Mouse (Mus musculus) heart, adult 18-20 months (tissue): ENCODE measurements around the gene Crlf2. TPM values are rescaled to one million over a fixed set of nuclear protein-coding genes. Genes with fewer than 3 reads are reported as not detected.
A peak's percentile ranks its signal among the peaks of the same experiment; 100 is the strongest.

Experiments
- DNase-seq, 2 experiments: peaks; one replicate each; pipeline ENCODE4 v3.0.0; 2021 to 2022; ENCODE audit warnings: mixed read lengths in 1 of 2
- long read RNA-seq, 2 experiments: library from polyadenylated mRNA; stranded (forward); transcript quantifications; one replicate each; pipeline ENCODE4 v2.0.0; 2021
- total RNA-seq, 2 experiments: library from RNA; stranded (reverse); gene quantifications; 2 replicates each; pipeline ENCODE4 v1.2.3; 2021

Gene Crlf2
- total RNA-seq, result 1 to 10 TPM; 6.4 to 8.5 TPM
- long read RNA-seq, experiment 1, transcript Crlf2-201 (8 exons, 1,323 nt), result major isoform, 7 of 11 reads
- long read RNA-seq, experiment 1, partial matches to known transcripts, result 2 of 11 reads
- long read RNA-seq, experiment 1, other reads (novel, unspliced or antisense), result 0 of 11 reads
- long read RNA-seq, experiment 2, partial matches to known transcripts, result 1 of 5 reads
- long read RNA-seq, experiment 2, other reads (novel, unspliced or antisense), result 1 of 5 reads

DNA sequence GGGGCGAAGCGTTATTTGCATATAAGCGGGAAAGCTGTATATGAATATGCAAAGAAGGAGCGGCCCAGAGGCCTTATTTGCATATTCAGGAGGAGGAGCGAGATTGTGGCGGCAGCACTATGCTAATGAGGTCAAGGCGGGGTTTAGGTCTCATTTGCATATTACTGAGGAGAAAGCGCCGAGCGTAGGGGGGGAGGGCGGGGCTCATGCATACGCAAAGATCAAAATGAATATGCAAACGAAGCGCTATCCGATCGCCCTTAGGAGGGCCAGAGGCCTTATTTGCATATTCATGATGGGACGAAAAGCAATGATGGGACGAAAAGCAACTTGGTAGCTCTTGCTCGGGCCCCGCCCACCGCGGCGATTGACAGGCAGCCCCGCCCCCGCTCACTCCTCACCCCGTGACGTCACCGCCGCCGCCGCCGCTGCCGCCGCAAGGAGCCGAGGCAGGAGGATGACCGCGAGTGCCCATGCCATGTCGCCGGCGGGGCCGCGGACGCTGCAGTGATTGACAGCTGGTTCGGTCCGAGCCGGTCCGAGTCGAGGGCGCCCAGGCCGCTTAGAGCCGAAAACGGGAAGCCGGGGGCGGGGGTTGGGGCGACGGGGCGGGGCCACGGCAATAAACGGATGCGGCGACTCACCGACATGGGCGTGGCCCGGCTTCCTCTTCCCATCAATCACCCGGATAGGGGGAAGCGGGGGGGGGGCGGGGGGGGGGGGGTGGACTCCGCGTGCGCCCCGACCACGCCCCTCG lies at the start of gene Crlf2:
Gene Crlf2 (minus strand): TSS at position 590 of the 757 bp plus-strand sequence.
- peak; percentile 84 to 90 for DNase-seq

DNA sequence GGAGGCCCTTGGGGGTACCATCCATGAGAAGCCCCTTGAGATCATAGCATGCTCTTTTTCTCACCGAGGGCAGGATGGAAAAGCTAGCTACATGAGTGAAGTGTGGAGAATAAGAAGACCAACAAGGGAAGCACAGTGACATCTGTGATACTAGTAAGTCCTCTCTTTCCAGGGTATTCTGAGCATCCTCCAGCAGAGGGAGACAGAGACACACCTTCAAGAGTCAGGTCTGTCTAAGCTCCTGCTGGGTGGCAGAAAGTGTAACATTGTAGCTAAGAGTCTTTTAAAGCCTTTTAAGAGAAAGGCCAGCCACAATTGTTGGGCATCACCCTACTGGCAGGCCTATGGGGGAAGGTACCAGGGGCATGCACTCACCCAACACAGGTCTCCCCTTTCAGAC lies 43.8 kb upstream of the Crlf2 start:
- DNase-seq, result no peak

DNA sequence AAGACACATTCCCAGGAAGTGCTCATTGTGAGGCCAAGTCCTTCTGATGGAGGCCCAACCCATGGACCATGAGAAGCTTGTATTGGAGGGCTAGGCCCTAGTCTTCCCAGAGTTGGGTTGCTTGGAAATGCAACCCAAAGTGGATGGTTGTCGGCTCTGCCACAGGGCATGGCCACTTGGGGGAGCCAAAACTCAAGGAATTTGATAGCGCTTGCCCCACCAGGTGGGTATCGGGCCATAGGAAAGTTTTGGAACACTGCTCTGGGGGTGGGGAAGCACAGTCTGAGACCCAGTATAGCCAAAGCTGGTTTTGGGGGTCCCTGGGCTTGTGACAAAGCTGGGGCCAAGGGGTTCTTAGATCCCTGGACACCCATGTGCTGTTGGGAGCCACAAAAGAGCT lies 42.3 kb upstream of the Crlf2 start:
- peak in 1 of 2 experiments; percentile 25 for DNase-seq

DNA sequence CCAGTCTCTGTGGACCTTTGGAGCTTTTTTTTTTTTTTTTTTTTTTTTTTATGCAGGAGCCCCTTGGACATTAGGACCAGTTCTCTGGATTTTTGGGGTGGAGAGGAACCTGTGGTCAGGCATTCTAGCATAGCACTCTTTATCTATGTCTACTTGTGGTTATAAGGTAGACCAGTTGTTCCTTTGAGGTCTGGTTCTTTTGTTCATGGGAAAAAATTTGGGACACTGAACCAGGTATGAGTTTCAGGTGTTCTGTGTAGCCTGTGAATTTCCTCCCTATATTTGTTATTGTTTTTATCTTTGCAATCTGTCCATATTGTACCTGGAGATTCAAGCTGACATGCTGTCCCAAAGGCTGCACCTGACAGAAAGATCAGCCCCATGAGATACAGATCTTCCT lies 40.1 kb upstream of the Crlf2 start:
- DNase-seq, result no peak

DNA sequence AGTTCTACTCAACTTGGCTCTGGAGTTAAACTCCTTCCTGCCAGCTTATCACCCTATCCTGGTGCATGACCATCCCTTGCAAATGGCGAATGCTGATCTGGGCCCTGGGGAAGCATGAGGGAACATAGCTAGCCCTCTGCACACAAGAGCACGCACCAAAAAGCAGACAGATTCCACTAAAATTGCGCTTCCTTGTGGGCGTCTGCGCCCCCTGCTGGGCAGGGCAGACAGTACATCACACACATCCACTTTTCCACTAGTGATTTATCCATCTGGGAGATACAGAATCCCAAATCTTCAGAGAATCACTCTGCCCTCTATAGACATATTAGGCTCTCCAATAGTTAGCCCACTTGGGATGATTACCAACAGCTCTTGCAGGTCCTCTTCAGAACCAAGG lies 37.9 kb upstream of the Crlf2 start:
- peak; percentile 7 to 33 for DNase-seq

DNA sequence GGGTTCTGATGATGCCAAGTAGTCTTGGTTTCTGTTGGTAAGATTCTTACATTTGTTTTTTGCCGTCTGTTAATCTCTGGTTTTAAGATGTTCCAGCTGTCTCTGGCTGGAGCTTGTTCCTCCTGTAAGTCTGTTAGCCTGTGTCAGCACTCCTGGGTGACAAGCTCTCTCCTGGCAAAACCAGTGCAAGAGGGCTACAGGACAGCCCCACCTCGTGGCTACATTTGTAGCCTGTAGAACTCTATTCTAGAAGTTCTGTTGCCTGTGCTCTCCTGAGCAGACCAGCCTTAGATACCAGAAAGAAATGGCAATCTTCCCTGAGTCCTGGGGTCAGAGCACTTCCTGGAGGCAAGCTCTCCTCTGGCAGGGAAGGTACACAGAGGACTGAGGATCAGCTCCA lies 4.0 kb upstream of the Crlf2 start:
- DNase-seq, result no peak

DNA sequence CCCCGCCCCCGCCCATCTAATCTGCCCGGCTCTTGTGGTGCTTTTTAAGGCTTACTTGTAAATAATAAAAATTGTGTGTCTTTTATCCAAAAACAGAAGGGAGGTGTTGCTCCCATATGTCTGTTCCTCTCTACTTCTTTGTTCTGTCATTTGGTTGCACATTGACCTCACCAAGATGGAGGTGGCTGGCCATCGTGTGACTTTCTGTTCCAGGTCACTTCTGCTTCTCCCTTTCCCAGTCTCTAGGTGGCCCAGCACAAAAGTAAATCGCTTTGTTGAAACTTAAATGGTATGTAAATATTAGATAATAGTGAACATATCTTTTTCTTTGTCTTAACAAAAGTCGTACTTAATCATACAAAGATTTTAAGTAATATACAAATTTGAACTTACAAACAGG lies 398 bp upstream of the Crlf2 start:
- DNase-seq, result peak in 1 of 2 experiments; percentile 22

DNA sequence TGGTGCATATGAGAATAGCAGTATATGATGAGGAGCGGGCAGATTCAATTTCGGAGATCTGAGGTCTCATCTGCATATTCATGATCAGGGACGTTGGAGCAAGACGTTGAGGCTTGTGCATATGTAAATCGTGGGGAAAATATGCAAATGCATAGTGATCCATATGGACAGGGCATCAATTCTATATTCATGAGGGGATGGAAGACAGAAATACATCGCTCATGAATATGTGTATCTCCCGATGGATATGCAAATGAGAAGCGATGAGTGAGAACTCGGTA lies 730 bp downstream of the Crlf2 start:
- DNase-seq, result no peak

DNA sequence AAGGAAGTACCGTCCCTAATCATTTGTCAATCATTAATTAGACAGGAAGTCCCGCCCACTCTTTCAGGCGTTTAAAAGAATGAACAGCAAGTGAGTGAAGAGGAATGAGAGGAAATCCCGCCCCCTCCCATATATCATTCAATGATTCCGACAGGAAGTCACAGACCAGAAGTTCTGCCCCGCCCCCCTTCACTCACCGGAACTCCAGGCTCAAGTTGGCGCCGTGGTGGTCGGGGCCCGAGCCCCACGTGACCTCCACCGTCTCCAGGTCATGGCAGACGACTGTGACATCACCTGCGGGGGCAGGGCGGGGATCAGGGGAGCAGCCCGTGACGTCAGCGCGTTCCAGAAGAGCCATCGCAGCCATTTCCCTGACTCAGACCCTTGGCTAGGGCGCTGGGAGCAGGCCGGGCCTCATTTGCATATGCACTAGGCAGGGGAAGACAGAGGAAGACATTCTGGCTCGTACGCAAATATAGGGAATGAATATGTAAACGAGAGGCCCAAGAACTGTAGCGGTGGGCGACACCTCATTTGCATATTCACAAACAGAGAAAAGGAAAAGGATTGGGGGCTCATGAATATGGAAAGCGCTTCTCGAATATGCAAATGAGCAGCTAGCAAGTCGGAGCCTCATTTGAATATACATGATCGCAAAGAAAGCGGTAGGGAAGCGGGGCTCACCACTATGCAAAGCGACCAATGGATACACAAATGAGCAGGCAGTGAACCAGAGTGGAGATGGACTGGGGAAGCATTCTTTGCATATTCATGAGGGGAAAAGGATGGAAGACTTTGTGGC lies 1.3 kb downstream of the Crlf2 start:
- peak; percentile 92 to 97 for DNase-seq

DNA sequence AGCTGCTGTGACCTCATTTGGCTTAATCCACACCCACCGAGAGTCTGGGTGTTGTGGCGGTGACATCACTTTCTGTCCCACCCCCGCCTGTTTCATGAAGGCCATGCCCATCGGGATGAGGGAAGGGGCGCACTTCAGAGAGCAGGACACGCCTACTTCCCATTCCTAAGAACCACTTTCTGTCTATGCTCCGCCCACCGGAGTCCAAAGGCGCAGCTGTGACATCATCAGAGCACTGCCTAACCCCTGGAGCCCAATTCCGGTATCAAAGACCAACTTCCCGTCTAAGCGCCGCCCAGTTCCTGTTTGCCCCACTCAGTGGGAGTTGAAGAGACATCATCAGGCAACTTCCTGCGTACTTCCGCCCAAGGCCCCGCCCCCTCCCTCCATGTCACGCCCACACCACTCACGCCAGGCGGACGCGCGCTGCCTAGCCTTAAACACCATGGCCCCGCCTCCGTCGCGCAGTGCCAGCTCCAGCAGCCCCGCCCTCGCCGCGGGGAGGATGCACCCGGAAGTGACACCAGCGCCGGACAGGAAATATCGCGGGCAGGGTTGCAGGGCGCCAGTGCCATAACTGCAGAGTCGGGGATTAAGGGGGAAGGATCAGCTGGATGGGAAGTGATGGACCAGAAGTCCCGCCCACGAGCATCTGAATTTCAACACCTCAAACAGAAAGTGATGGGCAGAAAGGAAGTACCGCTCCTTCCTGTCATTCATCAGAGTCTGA lies 2.0 kb downstream of the Crlf2 start:
- no peak for DNase-seq

DNA sequence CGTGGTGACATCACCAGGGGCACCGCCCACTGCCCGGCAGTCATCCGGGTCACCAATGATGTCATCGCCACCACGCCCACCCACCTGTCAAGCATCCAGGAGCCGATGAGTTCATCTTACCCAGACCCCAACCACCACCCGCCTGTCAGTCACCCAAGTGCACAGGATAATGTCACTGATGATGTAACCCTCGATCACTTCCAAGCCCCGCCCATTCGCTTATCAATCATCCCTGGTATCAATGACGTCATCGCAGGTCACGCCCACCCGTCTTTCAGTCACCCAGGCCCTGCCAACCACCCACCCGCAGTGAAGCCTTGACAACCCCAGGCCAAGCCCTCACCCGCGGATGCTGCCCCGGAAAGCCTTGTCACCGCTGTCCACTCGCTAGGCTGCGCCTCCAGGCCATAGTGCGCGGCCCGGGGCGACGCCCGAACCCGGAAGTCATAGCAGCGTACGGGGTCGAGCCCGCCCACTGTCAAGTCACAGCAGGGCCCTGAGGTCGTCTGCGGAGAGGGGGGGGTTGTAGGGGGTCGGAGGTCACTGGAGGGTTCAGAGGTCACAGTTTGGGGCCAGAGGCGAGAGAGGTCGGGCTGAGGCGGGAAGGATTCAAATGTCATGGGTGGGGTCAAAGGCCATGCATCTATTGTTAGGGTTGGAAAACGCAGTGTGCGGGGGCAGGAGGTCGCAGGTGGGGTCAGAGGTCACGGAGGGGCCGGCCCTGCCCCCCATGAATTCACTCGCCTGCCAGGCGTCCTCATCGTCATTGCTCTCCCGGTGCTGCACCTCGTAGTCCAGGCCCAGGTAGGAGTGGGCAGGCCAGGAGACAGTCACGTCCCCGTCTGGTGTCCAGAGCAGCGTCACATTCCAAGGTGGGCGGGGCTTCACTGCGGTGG lies 2.9 kb downstream of the Crlf2 start:
- peak; percentile 15 to 20 for DNase-seq

DNA sequence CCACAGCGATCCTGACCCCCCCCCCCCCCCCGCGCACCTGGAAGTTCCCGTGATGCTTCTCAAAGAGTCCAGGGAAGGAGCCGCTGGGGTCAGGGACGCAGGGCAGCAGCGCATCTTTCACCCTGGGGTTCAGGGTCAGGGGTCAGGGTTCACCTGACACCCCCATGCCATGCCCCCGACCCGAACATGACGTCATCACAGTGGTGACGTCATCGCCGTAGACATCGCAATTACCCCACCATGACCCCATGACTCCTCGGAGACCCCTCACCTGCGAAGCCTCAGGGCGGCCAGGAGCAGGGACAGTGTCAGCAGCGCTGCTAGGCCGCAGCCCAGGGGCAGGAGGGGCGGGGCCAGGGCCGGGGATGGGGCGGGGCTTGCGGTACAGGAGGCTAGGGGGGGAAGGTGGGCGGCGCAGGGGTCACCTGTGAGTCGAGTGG lies 3.5 kb downstream of the Crlf2 start:
- DNase-seq, result no peak

DNA sequence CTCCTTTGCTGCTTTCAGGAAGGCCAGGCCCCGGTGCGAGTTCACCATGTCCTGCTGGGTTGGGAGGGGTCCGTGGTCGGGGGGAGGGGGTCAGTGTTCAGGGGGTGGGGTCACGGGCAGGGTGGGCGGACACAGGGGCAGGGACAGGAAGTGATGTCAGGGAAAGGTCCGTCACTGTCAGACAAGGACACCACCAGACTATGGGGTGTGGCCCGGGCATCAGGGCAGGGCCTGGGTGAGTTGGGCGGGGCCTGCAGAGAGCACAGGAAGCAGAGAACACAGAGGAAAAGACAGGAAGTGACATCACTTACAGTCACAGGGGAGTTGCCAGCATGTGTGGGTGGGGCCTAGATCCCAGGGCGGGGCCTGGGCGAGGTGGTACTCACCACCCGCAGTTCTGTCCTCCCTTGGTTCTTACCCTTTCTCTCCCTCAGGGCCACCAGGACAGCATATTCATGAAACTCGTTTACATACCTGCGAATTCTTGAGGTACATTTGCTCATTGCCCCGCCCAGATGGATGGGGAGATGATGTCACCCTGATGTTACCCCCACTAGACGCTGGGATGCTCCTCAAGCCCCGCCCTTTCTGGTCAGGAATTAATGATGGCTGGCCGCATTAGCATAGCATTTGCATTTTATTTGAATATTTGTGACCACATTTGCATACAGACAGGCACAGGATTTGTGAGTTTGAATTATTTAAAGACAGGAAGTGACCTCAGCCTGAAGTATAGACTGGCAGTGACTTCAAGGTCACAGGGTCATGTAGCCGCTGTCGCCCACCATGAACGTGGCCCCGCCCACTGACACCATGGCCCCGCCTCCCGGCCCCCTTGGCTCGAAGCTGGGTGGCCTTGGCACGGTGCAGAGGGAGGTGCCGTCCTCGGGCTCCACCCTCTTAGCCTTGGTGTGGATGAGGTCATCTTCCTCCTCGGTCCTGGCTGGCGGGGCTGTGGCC lies 4.4 kb downstream of the Crlf2 start:
- peak in 1 of 2 experiments; percentile 2 for DNase-seq

DNA sequence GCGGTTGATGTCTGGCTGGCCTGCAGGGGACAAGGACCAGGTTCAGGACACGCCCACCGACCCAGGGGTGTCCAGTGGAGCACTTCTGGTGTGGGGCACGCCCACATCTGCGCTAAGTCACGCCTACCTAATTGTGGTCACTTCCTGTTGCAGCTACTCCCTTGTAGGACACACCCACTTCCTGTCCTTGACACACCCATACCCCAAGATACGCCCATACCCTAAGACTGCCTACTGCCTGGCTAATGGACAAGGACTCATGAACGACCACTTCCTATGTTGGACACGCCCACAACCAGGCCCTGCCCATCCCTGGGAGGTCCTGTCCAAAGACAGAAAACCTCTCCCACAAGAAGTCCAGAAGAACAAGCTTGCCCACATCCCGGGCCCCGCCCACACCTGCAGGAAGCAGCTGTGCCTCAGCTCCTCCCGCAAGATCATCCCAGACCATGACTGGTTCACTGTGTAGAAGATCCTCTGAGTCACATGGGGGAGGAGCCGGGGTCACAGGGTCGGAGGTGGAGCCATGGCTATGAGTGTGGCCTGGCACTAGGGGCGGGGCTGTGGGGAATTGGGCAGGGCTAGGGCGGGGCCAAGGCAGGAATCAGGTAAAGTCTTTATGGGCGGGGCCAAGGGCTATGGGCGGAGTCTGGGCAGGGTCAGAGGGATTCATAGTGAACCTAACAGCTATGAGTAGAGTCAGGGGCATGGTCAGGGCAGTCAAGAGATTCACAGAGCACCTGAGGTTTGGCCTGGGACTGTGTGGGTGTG lies 5.4 kb downstream of the Crlf2 start:
- DNase-seq, result no peak

DNA sequence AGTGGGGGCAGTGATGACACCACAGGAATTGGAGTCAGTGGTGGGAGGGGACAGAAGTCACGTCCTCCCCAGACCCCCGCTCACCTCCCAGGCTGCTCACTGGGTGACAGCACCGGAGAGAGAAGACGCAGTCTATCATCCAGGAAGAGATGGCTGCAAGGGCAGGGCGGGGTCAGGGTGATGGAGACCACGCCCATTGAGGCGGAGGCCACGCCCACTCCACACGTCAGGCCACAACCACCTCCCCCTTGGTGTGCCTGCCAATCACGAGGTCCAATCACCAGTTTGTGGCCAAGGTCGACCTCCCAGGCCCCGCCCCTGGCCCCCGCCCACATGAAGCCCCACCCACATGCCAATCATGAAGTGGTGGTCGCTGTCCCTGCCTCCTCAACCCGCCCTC lies 6.3 kb downstream of the Crlf2 start:
- DNase-seq, result no peak

DNA sequence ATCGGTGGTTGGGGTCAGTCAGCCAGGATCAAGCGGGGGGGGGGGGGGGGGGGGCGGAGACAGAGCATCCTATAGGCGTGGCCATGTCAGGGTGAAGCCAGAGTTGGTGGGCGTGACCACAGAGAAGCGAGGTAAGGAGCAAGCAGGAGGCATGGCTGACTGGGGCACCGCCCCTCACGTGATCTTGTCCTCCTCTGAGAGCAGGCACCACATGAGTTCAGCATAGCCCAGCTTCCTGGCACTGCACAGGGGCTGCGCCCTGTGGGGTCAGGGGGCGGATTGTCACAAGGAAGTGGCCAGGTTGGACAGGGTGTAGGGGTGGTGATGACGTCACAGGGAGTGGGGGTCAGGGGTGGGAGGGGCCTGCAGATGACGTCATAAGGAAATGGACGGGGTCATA lies 6.7 kb downstream of the Crlf2 start:
- no peak for DNase-seq

DNA sequence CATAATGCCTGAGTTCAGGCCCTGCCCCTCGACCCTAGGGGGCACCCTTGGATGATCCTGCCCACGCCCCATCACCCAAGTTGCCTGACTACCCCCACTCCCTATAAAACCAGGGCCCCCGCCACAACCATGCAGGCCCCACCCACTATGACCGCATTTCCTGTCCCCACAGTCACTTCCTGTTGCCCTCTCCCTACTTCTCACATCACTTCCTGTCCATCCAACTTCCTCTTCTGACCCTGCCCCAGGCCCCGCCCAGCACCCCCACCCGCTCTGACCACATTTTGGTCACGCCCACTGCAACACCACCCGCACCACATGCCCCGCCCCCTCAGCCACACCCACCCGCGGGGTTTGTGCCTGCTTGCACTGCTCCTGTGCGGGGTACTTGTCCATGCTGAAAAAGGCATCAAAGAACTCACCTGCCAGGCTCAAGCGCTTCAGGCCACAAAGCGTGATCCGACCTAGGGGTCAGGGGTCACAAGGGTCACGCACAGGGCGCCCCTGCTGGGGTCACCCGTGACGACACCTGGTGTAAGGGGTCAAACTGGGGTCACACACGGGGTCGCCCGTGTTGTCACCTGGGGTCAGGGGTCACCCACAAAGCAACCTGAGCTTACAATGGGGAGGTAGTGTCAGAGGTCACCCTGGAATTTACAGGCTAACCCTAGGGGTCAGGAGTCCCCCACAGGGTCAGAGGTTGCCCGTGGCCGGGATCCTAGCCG lies 7.6 kb downstream of the Crlf2 start:
- DNase-seq, result peak in 1 of 2 experiments; percentile 3

DNA sequence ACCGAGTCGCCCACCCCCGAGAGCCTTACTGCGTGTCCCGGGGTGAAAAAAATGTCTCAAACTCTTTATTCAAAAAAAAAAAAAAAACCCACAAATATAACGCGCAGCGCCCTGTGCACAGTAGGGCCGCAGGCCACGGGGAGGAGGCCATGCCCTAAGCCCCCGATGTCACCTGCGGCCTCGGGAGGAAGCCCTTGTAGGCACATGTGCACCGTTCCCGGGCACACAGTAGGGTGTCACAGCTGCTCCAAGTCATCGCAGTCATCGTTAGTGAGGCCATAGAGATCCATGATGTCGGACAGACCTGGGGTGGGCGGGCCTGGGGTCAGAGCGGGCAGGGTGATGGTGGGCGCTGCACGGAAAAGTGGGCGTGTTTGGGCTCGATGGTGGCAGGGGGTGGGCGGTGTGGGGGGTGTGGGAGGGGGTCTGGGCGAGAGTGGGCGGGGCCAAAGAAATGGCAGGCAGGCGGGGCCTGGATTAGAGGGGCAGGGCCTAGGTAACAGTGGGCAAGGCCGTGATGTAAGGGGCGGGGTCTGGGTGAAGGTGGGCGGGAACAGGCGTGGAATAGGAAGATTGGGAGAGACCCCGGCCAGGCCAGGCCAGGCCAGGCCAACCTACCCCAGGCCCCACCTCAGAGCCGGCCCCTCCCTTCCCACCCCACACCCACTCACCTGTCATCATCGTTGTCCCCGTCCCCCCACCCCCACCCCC lies 8.4 kb downstream of the Crlf2 start:
- no peak for DNase-seq
